Mouse (Mus musculus): ENCODE measurements around the gene Maats1.

Gene Maats1

DNA sequence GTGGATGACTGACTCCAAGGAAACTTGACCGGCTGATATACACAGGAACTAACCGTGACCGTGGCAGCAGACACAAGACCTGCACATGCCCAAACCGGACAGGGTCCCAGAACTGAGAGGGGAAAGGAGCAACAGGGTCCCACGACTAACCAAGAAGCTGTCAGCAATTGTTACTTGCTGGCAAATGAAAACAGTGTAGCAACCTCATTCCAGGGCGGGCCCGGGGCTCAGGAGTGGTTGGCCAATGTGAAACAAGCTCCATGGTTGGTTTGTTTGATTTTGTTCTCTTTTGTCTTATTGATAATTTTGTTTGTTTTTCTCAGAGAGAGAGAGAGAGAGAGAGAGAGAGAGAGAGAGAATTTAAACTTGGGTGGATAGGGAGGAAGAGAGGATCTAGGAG is 61.0 kb downstream of the Maats1 start:
- DNase-seq (ENCODE audit: low read depth, low spot score), result no peak
- H3K27me3 ChIP-seq (ENCODE audit: control insufficient read depth, insufficient read depth, low read length, poor library complexity, severe bottlenecking), result no peaks in the 10 kb centered on the region

DNA sequence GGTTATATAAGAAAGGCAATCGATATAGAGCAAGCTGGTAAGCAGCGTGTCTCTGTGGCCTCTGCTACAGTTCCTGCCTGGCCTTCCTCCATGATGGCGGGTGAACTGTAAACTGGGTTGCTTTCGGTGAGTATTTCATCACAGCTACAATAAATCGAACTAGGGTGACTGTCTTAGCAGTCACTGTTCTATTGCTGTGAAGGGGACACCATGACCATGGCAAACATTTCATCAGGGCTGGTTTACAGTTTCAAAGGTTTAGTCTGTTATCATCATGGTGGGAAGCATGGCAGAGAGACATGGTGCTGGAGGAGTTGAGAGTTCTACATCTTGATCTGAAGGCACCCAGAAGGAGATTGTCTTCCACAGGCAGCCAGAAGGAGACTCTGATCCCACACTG is 62.1 kb downstream of the Maats1 start:
- DNase-seq (ENCODE audit: low read depth, low spot score), result no peak
- H3K27me3 ChIP-seq (ENCODE audit: control insufficient read depth, insufficient read depth, low read length, poor library complexity, severe bottlenecking), result no peaks in the 10 kb centered on the region
- H3K36me3 ChIP-seq (ENCODE audit: control insufficient read depth, insufficient read depth, low read length, poor library complexity, severe bottlenecking), result no peaks in the 10 kb centered on the region

More for the DNA sequence above, 61.0 kb downstream of the Maats1 start:
- H3K36me3 ChIP-seq (ENCODE audit: control insufficient read depth, insufficient read depth, low read length, poor library complexity, severe bottlenecking), result no peaks in the 10 kb centered on the region

DNA sequence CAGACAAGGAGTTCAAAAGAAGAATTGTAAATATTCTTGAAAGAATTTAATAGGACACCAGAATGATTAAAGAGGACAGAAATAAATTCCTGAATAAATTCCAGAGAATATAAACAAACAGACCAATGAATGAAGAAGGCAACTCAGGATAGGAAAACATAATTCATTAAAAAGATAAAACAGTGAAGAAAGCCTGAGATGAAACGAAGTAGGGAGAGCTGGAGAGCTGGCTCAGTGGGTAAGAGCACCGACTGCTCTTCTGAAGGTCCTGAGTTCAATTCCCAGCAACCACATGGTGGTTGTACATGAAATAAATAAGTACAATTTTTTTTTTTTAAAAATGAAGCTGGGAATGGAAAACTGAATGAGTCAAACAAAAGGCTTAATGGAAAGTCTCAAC is 67.2 kb downstream of the Maats1 start:
- H3K27me3 ChIP-seq (ENCODE audit: control insufficient read depth, insufficient read depth, low read length, poor library complexity, severe bottlenecking), result no peaks in the 10 kb centered on the region
- no peaks in the 10 kb centered on the region for H3K36me3 ChIP-seq (ENCODE audit: control insufficient read depth, insufficient read depth, low read length, poor library complexity, severe bottlenecking)
- no peak for DNase-seq (ENCODE audit: low read depth, low spot score)

DNA sequence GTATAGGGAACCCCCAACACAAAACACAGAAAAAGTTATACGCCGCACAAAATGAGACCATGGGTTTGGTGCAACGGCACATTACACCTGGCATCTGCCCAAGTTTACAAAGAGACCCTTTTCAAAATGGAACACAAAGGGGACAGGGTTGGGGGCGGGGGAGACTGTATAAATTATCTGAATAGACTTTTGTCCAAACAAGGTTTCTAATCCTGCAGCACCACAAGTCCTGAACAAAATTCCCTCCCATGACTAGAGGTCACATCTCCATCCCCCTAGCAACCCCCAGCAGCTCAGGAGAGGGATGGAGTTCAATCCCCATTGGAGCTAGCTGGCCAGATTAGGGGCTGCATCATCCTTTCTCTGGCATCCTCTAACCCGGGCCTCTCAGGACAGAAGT is 69.5 kb downstream of the Maats1 start:
- Histone ChIP-seq H3K27me3 (ENCODE audit: control insufficient read depth, insufficient read depth, low read length, poor library complexity, severe bottlenecking) (no peaks in the 10 kb centered on the region), H3K36me3 (ENCODE audit: control insufficient read depth, insufficient read depth, low read length, poor library complexity, severe bottlenecking) (no peaks in the 10 kb centered on the region)
- DNase-seq (ENCODE audit: low read depth, low spot score), result no peak

DNA sequence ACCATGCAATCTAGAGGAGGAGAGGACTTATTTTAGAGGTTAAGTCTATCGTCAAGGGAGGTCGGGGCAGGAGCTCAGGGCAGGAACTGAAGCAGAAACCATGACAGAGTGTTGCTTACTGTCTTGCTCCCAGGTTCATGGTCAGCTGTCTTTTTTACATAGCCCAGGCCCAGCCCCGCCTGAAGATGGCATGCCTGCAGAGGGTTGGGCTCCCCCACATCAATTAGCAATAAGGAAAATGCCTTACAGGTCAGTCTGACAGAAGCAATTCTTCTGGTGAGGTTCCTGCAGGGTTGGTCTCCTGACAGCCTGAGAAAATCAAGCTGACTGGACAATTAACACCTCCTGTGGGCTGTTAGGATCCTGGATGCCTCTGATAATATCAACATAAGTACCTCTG is 70.3 kb downstream of the Maats1 start:
- no peak for DNase-seq (ENCODE audit: low read depth, low spot score)
- Histone ChIP-seq H3K36me3 (ENCODE audit: control insufficient read depth, insufficient read depth, low read length, poor library complexity, severe bottlenecking) (no peaks in the 10 kb centered on the region), H3K27me3 (ENCODE audit: control insufficient read depth, insufficient read depth, low read length, poor library complexity, severe bottlenecking) (no peaks in the 10 kb centered on the region)

DNA sequence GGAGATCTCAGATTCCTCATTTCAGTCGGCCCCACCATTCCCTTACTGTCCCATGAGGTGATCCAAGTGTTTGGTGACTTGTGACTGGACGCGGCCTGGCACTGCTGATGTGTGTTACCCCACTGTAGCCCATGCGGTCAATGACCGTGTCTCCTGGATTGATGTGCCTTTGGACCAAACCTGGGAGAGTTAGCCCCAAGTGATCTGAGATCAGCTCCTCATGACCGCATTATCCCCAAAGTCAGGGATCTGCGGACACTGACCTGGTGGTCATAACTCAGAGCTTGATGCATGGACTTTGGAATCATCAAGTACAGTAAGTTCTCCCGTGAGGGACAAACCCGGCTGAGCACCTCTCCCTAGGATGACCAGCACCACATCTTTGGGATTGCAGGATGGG is 86.0 kb downstream of the Maats1 start:
- Histone ChIP-seq H3K36me3 (ENCODE audit: control insufficient read depth, insufficient read depth, low read length, poor library complexity, severe bottlenecking) (no peaks in the 10 kb centered on the region), H3K27me3 (ENCODE audit: control insufficient read depth, insufficient read depth, low read length, poor library complexity, severe bottlenecking) (no peaks in the 10 kb centered on the region)
- no peak for DNase-seq (ENCODE audit: low read depth, low spot score)

DNA sequence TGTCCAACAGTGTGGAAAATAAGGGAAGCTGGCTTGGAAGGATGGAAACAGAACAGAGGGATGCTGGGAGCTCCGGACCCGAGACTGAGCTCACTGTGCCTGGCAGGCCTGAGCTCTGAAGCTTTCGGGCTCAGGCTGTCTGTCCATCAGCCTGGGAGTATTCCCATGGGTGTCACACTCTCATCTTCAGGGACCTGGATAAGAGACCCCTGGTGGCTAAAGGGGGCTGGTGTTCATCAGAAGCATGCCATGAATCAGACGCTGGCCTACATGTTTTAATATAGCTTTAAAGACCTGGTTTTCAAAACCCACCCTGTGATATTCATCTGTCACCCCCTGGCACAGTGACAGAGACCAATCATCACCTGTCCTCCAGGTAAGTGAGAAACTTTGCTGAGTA is 86.8 kb downstream of the Maats1 start:
- DNase-seq (ENCODE audit: low read depth, low spot score), result no peak
- H3K27me3 ChIP-seq (ENCODE audit: control insufficient read depth, insufficient read depth, low read length, poor library complexity, severe bottlenecking), result no peaks in the 10 kb centered on the region
- no peaks in the 10 kb centered on the region for H3K36me3 ChIP-seq (ENCODE audit: control insufficient read depth, insufficient read depth, low read length, poor library complexity, severe bottlenecking)

DNA sequence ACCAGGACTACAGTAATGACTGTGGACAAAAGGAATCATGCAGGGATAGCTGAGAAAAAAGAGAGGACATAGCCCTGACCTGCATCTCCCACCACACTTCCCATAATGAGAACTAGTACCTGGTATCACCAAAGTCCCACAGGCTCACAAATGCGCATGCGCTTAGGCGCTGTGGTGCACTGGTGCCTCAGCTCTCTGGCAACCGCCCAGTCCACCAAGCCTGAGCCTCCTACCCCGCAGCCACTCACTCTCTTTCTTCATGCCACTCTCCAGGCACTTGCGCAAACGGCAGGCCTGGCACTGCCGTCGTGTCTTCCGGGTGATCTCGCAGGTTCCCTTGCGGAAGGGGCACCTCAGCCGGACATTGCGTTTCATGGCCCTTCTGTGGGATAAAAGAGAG is 87.9 kb downstream of the Maats1 start:
- no peaks in the 10 kb centered on the region for H3K36me3 ChIP-seq (ENCODE audit: control insufficient read depth, insufficient read depth, low read length, poor library complexity, severe bottlenecking)
- H3K27me3 ChIP-seq (ENCODE audit: control insufficient read depth, insufficient read depth, low read length, poor library complexity, severe bottlenecking), result no peaks in the 10 kb centered on the region
- DNase-seq (ENCODE audit: low read depth, low spot score), result no peak

DNA sequence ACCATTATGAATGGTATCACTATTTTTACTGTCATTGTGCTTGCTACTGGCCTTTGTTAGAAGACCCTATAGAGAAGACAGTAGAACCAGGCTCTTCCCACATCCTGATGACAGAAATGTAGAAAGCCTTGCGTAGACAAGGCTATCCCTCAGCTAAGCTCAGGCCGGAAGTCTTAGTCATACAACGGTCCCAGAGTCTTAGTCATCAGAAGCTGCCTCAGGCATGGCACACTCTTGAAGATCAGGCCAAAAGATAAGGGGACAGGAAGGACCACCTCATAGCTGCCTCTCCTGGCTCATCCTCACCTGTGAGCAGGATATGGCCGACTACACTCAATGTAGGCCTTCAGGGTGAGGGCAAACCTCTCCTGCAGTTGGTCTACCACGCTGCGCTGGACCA is 91.5 kb downstream of the Maats1 start:
- no peak for DNase-seq (ENCODE audit: low read depth, low spot score)
- no peaks in the 10 kb centered on the region for H3K36me3 ChIP-seq (ENCODE audit: control insufficient read depth, insufficient read depth, low read length, poor library complexity, severe bottlenecking)
- H3K27me3 ChIP-seq (ENCODE audit: control insufficient read depth, insufficient read depth, low read length, poor library complexity, severe bottlenecking), result peaks cover 2% of the 10 kb centered on the region; the same call in 1 of the 2 replicates

DNA sequence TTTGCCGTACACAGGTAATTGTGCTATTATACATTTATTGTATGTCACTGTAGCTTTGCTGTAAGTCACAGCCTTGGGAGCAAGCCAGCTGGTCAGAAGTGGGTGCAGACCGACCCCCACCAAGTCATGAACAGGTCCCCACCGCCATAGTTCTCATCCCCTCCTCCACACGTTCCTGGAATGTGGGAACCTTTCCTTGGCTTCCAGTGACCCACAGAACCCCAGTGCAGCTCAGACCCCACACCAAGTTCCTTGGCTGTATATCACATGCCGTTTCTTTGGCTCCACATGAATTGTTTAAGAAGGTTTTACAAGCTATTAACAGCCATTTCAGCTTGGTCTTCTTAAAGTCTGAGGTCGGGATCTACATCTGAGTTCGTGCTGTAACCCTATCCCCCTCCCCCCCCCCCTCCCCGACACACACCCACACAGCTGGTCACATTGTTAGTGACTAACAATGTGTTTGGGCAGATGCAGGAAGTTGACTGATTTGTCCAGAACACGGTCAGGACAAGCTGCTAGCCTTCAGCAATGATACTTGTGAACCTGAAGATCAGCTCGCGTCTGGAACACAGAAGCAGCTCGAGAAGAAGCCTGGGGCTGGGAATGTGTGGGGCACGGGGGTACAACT is 93.5 kb downstream of the Maats1 start:
- H3K27me3 ChIP-seq (ENCODE audit: control insufficient read depth, insufficient read depth, low read length, poor library complexity, severe bottlenecking), result peaks cover 2% of the 10 kb centered on the region; the same call in 1 of the 2 replicates
- DNase-seq (ENCODE audit: low read depth, low spot score), result peak; percentile 5
- no peaks in the 10 kb centered on the region for H3K36me3 ChIP-seq (ENCODE audit: control insufficient read depth, insufficient read depth, low read length, poor library complexity, severe bottlenecking)

All from splenic B cell, adult 2 months (primary cell).